Mouse (Mus musculus): ENCODE data around the gene Tnnt3.

Tnnt3 gene

DNA sequence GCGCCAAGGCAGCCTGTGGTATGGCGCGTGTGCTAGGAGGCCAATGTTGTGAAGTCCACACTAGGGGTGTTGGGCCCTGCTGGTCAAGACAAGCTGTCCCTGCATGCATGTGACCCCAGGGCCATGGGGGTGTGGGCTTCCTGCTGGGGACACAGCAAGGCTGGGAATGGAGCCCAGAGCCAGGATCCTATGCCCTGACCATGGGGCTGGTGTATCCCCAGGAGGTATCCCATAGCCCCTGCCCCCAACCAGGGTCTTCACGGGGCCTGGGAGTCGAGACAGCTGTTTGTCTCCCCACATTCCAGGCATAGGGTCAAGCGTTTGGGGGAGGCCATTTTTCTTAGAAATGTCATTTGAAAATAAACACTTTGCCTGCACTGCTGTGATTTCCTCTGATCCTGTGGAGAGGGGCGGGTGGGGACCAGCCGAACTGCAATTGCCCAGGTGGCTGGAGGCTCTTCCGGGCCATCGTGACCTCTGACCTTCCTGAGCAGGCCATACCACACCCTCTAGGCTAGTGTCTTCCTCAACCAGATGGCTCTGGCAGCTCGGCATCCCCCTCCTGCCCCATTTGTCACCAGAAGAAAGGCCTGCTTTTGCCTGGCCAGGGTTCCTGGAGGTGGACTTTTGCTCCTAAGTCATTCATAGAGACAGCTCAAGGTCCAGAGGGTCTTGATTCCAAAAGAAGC lies 66.5 kb downstream of the Tnnt3 start:
- no peak for DNase-seq (ENCODE audit: low read depth)
